Mouse (Mus musculus) stomach, embryonic 16.5 days (tissue): ENCODE data around the gene Nkx1-1. TPM values are rescaled to one million over a fixed set of nuclear protein-coding genes. Genes with fewer than 3 reads are reported as not detected.

Experiments used
- ATAC-seq: fragments of 200-750 bp; cut with Nextera tagmentation; 2 replicates; pipeline ENCODE4 v1.8.0; 2017; ENCODE audit warnings: moderate number of reproducible peaks, moderate TSS enrichment; ENCODE audit not compliant: insufficient read depth, low FRiP score
- H3K27ac ChIP-seq: fragments of 300-500 bp; sonication (generic); 2 replicates; pipeline ENCODE4 v1.5.1; 2014; ENCODE audit warnings: low read length
- H3K27me3 ChIP-seq: fragments of 300-500 bp; sonication (generic); 2 replicates; pipeline ENCODE4 v1.6.1; 2014; ENCODE audit warnings: low read length, control low read depth, mixed read lengths; ENCODE audit not compliant: control insufficient read depth, insufficient read depth
- H3K36me3 ChIP-seq: fragments of 300-500 bp; sonication (generic); 2 replicates; pipeline ENCODE4 v1.6.1; 2014; ENCODE audit warnings: low read length; ENCODE audit not compliant: control insufficient read depth, insufficient read depth
- H3K4me1 ChIP-seq: fragments of 300-500 bp; sonication (generic); 2 replicates; pipeline ENCODE4 v1.6.1; 2014; ENCODE audit warnings: low read length, control low read depth, mixed read lengths; ENCODE audit not compliant: control insufficient read depth, insufficient read depth
- H3K4me2 ChIP-seq: fragments of 300-500 bp; sonication (generic); 2 replicates; pipeline ENCODE4 v1.6.1; 2014; ENCODE audit warnings: low read depth, low read length, mixed read lengths
- H3K4me3 ChIP-seq: fragments of 300-500 bp; sonication (generic); replicated peaks from 2 replicates; pipeline ENCODE4 v1.5.1; 2014; ENCODE audit warnings: mild to moderate bottlenecking, low read length
- H3K9ac ChIP-seq: fragments of 300-500 bp; sonication (generic); 2 replicates; pipeline ENCODE4 v1.6.1; 2014; ENCODE audit warnings: low read length
- H3K9me3 ChIP-seq: fragments of 300-500 bp; sonication (generic); replicated peaks from 2 replicates; pipeline ENCODE4 v1.6.1; 2016; ENCODE audit warnings: low read length, control low read depth; ENCODE audit not compliant: control insufficient read depth
- WGBS: fragments of 180-500 bp; shearing (Covaris S2); extraction: QIAGEN DNeasy Blood & Tissue Kit; methylation state at CpG from one replicate; pipeline ENCODE4 v1.1.7; 2014; 5-methylcytosine and 5-hydroxymethylcytosine counted together
- polyA plus RNA-seq: library from polyadenylated mRNA; unstranded; fragments of >200 nt; fragmentation: Nextera tagmentation; extraction: Ambion mirVana; gene quantifications from 2 replicates; pipeline ENCODE4 v1.2.1, GENCODE M21; 2015

Nkx1-1 gene
- polyA plus RNA-seq, 1 experiment from 2014 or later, result not detected

DNA sequence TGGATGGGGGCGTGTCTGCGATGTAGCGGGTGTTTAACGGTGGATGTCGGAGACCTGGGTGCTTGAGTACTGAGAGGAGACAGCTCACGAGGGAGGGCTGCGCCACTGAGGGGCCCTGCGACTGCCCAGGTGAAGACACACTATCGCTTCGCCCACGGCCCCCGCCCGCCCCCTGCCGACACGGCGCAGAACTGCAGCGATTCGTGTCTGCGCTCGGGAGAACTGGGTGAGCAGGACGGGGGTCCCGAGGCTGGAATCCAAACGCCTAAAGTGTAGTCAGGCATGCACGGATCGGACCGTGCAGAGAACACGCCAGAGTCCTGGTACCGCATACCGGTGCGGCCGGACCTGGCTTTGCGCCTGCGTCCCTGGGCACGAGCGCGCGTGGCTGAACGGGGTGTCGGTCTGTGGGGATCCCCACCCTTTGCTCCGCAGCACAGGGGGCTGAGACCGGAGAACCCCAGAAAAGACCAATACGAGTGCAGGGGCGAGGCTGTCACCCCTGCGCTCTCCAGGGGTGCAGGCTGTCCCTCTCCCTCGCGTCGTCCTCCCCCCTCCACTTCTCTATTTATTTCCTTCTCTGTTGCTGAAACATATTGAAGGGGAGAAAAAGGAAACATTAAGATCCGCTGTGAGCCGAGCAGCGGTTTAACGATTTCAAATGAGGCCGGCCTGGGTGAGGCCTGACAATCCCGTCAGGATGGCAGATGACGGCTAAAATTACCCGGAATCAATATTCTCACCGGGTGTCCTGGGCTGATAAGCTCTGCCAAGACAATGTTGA, 9.3 kb upstream of the Nkx1-1 start:
- H3K27ac ChIP-seq, result no peak overlapping the region
- no peaks in the 10 kb centered on the region for H3K4me1 ChIP-seq
- no peaks in the 10 kb centered on the region for H3K9me3 ChIP-seq
- peaks cover 31% of the 10 kb centered on the region for H3K27me3 ChIP-seq
- H3K36me3 ChIP-seq, result no peaks in the 10 kb centered on the region
- ATAC-seq, result no peak
- H3K4me2 ChIP-seq, result peak overlapping the region; percentile 54
- no peak overlapping the region for H3K9ac ChIP-seq
- peak overlapping the region; percentile 32 for H3K4me3 ChIP-seq
- WGBS, result 5% methylated on average over 56 of the region's 56 CpGs

DNA sequence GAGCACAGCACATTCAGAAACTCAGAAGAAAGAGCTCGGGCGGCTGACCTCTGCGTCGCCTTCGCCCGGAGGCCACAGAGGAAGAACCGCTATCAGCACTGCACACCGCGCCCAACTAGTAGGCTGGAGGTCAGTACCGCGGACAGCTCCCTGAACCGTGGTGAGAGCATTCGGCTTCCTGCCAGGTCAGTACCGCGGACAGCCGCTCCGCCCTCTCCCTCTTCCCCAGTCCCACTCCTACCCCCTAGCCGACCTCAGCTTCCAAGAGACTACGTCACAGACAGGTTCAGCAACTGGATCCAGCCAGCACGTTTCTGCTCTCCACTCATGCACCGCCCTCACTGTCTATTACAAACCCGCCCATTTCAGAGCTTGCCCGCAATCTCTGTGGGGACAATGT, 4.4 kb upstream of the Nkx1-1 start:
- Histone ChIP-seq H3K4me3 (no peak overlapping the region), H3K36me3 (no peaks in the 10 kb centered on the region), H3K4me2 (no peak overlapping the region), H3K27me3 (peaks cover 65% of the 10 kb centered on the region), H3K27ac (no peak overlapping the region), H3K9me3 (no peaks in the 10 kb centered on the region), H3K9ac (no peak overlapping the region), H3K4me1 (0 out of 2 replicates have a peak, but pooled peaks cover 4% of the 10 kb centered on the region)
- ATAC-seq, result peak; percentile 81
- 2% methylated on average over 23 of the region's 23 CpGs for WGBS

GRCm38 (mm10) chr5:33435941-33436340, 2.2 kb upstream of the Nkx1-1 start:
- Histone ChIP-seq H3K9ac (no peak overlapping the region), H3K27me3 (peaks cover 75% of the 10 kb centered on the region), H3K9me3 (no peaks in the 10 kb centered on the region), H3K27ac (no peak overlapping the region), H3K4me1 (peaks cover 12% of the 10 kb centered on the region), H3K4me3 (no peak overlapping the region), H3K4me2 (no peak overlapping the region), H3K36me3 (no peaks in the 10 kb centered on the region)
- no peak for ATAC-seq
- WGBS, result 3% methylated on average over 4 of the region's 4 CpGs

DNA sequence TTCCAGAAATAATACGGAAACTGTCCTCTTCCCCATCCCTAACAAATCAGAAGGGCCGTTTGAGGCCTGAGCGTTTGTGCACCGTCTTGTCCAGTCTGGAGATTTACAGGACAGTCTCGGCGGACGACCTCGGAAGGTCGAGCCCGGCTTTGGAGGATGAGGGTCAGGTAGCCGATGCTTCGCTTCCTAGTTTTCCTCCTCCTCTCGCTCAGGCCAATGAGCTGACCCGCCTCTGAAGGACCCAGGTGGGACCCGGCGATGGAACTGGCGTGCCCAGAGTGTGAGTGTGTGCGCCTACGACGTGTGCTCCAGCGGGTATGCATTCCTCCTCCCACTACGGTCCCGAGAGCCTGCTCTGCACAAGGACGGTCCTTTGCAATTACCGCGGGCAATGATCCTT, 1.4 kb upstream of the Nkx1-1 start:
- no peak overlapping the region for H3K4me2 ChIP-seq
- H3K4me1 ChIP-seq, result peaks cover 14% of the 10 kb centered on the region
- H3K27ac ChIP-seq, result no peak overlapping the region
- H3K9ac ChIP-seq, result no peak overlapping the region
- WGBS, result 4% methylated on average over 26 of the region's 26 CpGs
- H3K9me3 ChIP-seq, result no peaks in the 10 kb centered on the region
- H3K4me3 ChIP-seq, result no peak overlapping the region
- no peak for ATAC-seq
- peaks cover 83% of the 10 kb centered on the region for H3K27me3 ChIP-seq
- no peaks in the 10 kb centered on the region for H3K36me3 ChIP-seq

- Histone ChIP-seq H3K9ac (no peak overlapping the region), H3K4me1 (peaks cover 14% of the 10 kb centered on the region), H3K4me3 (peak overlapping the region; percentile 15), H3K27ac (no peak overlapping the region), H3K36me3 (no peaks in the 10 kb centered on the region), H3K27me3 (peaks cover 88% of the 10 kb centered on the region), H3K4me2 (peak overlapping the region; percentile 2; the same call in 1 of the 2 replicates), H3K9me3 (no peaks in the 10 kb centered on the region)
- ATAC-seq, result no peak
- 2% methylated on average over 59 of the region's 60 CpGs for WGBS
These were observed 485 bp upstream of the Nkx1-1 start for GRCm38 (mm10) chr5:33434141-33434780.

GRCm38 (mm10) chr5:33432057-33432935, 1.5 kb downstream of the Nkx1-1 start:
- WGBS, result 2% methylated on average over 39 of the region's 39 CpGs
- no peak for ATAC-seq
- H3K4me2 ChIP-seq, result no peak overlapping the region
- peaks cover 14% of the 10 kb centered on the region for H3K4me1 ChIP-seq
- H3K4me3 ChIP-seq, result no peak overlapping the region
- peaks cover 97% of the 10 kb centered on the region for H3K27me3 ChIP-seq
- no peak overlapping the region for H3K9ac ChIP-seq
- no peak overlapping the region for H3K27ac ChIP-seq
- no peaks in the 10 kb centered on the region for H3K36me3 ChIP-seq
- no peaks in the 10 kb centered on the region for H3K9me3 ChIP-seq

GRCm38 (mm10) chr5:33431173-33432005, 2.4 kb downstream of the Nkx1-1 start:
- Histone ChIP-seq H3K9me3 (no peaks in the 10 kb centered on the region), H3K9ac (no peak overlapping the region), H3K36me3 (no peaks in the 10 kb centered on the region), H3K4me2 (peak overlapping the region; percentile 35), H3K27me3 (peaks cover 88% of the 10 kb centered on the region), H3K27ac (no peak overlapping the region), H3K4me1 (peaks cover 14% of the 10 kb centered on the region), H3K4me3 (peak overlapping the region; percentile 28)
- under 1% methylated on average over 77 of the region's 77 CpGs for WGBS
- ATAC-seq, result no peak

DNA sequence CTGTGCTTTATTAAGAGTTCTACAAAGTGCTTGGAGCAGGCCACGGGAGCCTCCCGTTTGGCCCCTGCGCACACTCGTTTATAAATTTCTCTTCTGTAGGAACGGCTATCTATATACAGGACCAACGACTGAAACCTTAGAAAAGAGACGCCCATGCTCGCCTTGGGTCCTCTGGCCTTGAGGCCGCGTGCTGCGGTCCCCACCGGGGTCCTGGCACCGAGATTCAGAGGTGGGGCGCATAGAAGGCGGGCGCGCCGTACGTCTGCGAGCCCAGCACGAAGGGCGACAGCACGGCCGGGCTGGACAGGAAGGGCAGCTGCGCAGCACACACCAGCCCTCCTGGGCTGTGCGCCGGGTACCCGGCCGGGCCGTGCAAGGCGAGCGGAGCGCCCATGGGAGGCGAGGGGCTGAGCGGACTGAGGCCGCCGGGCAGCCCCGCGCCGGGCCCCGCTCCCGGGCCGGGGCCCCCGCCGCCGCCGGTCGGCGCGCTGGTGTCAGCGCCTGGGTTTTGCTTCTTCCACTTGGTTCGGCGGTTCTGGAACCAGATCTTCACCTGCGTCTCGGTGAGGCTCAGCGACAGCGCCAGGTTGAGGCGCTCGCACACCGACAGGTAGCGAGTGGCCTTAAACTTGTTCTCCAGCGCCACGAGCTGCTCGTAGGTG, 3.1 kb downstream of the Nkx1-1 start:
- H3K4me3 ChIP-seq, result peak overlapping the region; percentile 28
- 2% methylated on average over 64 of the region's 64 CpGs for WGBS
- no peaks in the 10 kb centered on the region for H3K36me3 ChIP-seq
- no peaks in the 10 kb centered on the region for H3K9me3 ChIP-seq
- no peak overlapping the region for H3K27ac ChIP-seq
- no peak for ATAC-seq
- peaks cover 14% of the 10 kb centered on the region for H3K4me1 ChIP-seq
- H3K9ac ChIP-seq, result no peak overlapping the region
- peaks cover 81% of the 10 kb centered on the region for H3K27me3 ChIP-seq
- H3K4me2 ChIP-seq, result peak overlapping the region; percentile 35
